Mouse (Mus musculus) liver, postnatal 0 days (tissue): ENCODE data around the gene Celf5. TPM values are rescaled to one million over a fixed set of nuclear protein-coding genes. Genes with fewer than 3 reads are reported as not detected.
A peak's percentile ranks its signal among the peaks of the same experiment; 100 is the strongest.

Experiments
- ATAC-seq: fragments of 200-750 bp; cut with Nextera tagmentation; 2 replicates; pipeline ENCODE4 v1.8.0; 2017; ENCODE audit warnings: mild to moderate bottlenecking, moderate library complexity
- DNase-seq: peaks from one replicate; pipeline ENCODE4 v3.0.0-alpha.2; 2016
- H3K27ac ChIP-seq: fragments of 300-500 bp; sonication (generic); 2 replicates; pipeline ENCODE4 v1.5.1; 2014; ENCODE audit warnings: antibody characterized with exemption, moderate library complexity, mild to moderate bottlenecking, low read depth
- H3K27me3 ChIP-seq: fragments of 300-500 bp; sonication (generic); 2 replicates; pipeline ENCODE4 v1.6.1; 2014; ENCODE audit warnings: low read length, control low read depth, mixed read lengths; ENCODE audit not compliant: insufficient read depth
- H3K36me3 ChIP-seq: fragments of 300-500 bp; sonication (generic); replicated peaks from 2 replicates; pipeline ENCODE4 v1.6.1; 2014; ENCODE audit warnings: mild to moderate bottlenecking, control low read depth, low read length, moderate library complexity, mixed read lengths; ENCODE audit not compliant: insufficient read depth
- H3K4me1 ChIP-seq: fragments of 300-500 bp; sonication (generic); 2 replicates; pipeline ENCODE4 v1.6.1; 2014; ENCODE audit warnings: antibody characterized with exemption, mild to moderate bottlenecking, control low read depth; ENCODE audit not compliant: insufficient read depth
- H3K4me2 ChIP-seq: fragments of 300-500 bp; sonication (generic); 2 replicates; pipeline ENCODE4 v1.6.1; 2014; ENCODE audit warnings: low read depth, mild to moderate bottlenecking, low read length, moderate library complexity, mixed read lengths
- H3K4me3 ChIP-seq: fragments of 300-500 bp; sonication (generic); 2 replicates; pipeline ENCODE4 v1.5.1; 2014; ENCODE audit warnings: low read depth, low read length
- H3K9ac ChIP-seq: fragments of 300-500 bp; sonication (generic); replicated peaks from 2 replicates; pipeline ENCODE4 v1.6.1; 2014; ENCODE audit warnings: mild to moderate bottlenecking, moderate library complexity
- H3K9me3 ChIP-seq: fragments of 300-500 bp; sonication (generic); 2 replicates; pipeline ENCODE4 v1.6.1; 2016; ENCODE audit warnings: mild to moderate bottlenecking, control low read depth, low read length, mixed read lengths
- CTCF ChIP-seq: sonication (generic); IDR thresholded peaks from 2 replicates; pipeline ENCODE4 v1.5.1; 2016; ENCODE audit warnings: antibody characterized with exemption, low read depth
- EP300 ChIP-seq: IDR thresholded peaks from 2 replicates; pipeline ENCODE4 v1.6.1; 2016; ENCODE audit warnings: antibody characterized with exemption, low read depth, mild to moderate bottlenecking
- WGBS: fragments of 180-500 bp; shearing (Covaris S2); extraction: QIAGEN DNeasy Blood & Tissue Kit; methylation state at CpG from one replicate; pipeline ENCODE4 v1.1.7; 2014; ENCODE audit not compliant: insufficient replicate concordance; 5-methylcytosine and 5-hydroxymethylcytosine counted together
- polyA plus RNA-seq: library from polyadenylated mRNA; unstranded; fragments of >200 nt; fragmentation: Nextera tagmentation; extraction: Ambion mirVana; gene quantifications from 2 replicates; pipeline ENCODE4 v1.2.1, GENCODE M21; 2015

Celf5 gene
- polyA plus RNA-seq, 1 experiment from 2014 or later, result not detected

DNA sequence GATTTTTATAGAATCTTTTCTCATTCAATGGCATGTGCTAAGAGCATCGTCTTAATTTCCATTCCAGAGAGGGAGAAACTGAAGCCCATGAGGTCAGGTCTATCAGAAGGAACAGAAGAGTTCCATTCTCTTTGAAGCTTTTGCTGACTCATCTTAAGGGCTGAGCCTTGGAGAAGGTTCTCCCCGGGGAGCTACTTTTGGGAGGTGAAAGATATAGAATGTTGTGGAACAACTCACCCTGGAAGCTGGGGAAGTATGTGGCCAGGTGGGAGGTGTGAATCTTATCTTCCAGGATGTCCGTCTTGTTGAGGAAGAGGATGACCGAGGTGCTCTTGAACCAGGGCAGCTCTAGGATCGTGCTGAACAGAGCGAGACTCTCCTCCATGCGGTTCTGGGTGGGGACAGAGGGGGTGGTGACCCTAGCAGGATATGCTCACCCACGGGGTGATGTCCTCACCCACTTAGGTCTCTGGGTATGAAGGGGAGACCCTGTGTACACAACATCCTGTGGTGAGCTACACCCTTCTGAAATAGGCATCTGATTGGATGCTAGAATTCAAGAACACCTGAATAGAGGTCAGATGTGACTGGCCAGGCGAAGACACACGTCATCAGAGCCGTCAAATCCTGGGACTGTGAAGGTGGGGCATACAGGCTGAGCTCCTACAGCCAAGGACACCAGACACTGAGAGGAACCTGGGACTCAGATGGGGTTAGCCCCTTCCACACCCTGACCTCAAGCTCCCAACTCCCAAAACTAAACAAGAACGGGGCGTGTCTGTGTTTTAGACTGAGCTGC lies 25.4 kb upstream of the Celf5 start:
- Histone ChIP-seq H3K36me3 (peaks cover 6% of the 10 kb centered on the region), H3K9me3 (no peaks in the 10 kb centered on the region), H3K27ac (no peak overlapping the region), H3K4me1 (peaks cover 1% of the 10 kb centered on the region), H3K27me3 (peaks cover 5% of the 10 kb centered on the region; the same call in 1 of the 2 replicates), H3K9ac (no peak overlapping the region), H3K4me2 (no peak overlapping the region), H3K4me3 (no peak overlapping the region)
- no peak for ATAC-seq
- TF ChIP-seq EP300, result no peak
- no peak for TF ChIP-seq CTCF
- no peak for DNase-seq
- WGBS, result 67% methylated on average over 13 of the region's 13 CpGs

DNA sequence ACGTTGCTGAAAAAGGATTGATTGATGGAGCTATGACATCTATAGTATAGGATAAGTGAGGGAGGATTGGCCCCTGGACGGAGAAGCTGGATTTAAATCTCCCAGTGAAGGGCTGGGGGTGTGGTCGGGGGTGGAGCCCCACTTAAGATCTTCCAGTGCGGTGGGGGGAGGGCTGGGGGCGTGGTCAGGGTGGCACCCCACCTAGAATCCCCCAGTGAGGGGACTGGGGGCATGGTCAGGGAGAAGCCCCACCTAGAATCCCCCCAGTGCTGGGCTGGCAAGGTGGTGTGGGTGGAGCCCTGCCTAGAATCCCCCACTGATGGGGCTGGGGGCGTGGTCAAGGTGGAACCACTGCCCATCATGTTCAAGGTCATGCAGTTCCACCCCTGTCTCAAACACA lies 24.6 kb upstream of the Celf5 start:
- no peak for ATAC-seq
- Histone ChIP-seq H3K4me3 (no peak overlapping the region), H3K36me3 (peaks cover 6% of the 10 kb centered on the region), H3K27me3 (no peaks in the 10 kb centered on the region), H3K27ac (no peak overlapping the region), H3K9me3 (no peaks in the 10 kb centered on the region), H3K9ac (no peak overlapping the region), H3K4me2 (no peak overlapping the region), H3K4me1 (peaks cover 7% of the 10 kb centered on the region)
- WGBS, result 52% methylated on average over 6 of the region's 6 CpGs
- TF ChIP-seq CTCF, result no peak
- TF ChIP-seq EP300, result no peak
- DNase-seq, result no peak

DNA sequence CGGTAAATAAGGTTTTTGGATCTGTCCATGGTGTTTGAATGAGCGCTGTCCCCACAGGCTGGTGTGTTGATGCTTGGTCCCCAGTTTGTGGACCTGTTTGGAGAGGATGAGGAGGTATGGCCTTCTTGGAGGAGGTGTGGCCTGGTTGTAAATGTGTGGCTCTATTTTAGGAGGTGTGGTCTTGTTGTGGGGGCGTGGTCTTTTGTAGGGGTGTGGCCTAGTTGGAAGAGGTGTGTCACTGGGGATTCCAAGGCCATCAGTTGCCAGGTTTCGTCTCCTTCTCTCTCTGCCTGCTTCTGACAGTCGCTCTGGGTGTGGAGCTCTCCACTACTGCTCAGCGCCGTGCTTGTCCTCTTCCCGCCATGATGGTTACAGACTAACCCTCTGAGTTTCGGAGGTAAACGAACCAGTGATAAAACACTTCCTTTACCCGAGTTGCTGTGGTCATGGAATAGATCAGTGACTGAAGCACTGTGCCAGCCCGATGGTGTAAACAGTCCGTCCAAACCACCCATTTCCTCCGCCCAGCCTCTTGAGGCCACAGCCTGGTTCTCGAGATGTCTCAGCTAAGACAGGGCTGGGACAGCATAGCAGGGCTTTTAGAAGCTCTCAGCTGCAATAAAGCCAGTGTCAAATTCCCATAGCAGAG lies 22.6 kb upstream of the Celf5 start:
- no peaks in the 10 kb centered on the region for H3K27me3 ChIP-seq
- 75% methylated on average over 15 of the region's 15 CpGs for WGBS
- peaks cover 9% of the 10 kb centered on the region for H3K4me1 ChIP-seq
- no peak overlapping the region for H3K4me3 ChIP-seq
- no peak for DNase-seq
- no peak overlapping the region for H3K27ac ChIP-seq
- H3K9ac ChIP-seq, result no peak overlapping the region
- TF ChIP-seq EP300 (no peak), CTCF (no peak)
- no peak overlapping the region for H3K4me2 ChIP-seq
- ATAC-seq, result no peak
- H3K36me3 ChIP-seq, result peaks cover 6% of the 10 kb centered on the region
- H3K9me3 ChIP-seq, result no peaks in the 10 kb centered on the region

DNA sequence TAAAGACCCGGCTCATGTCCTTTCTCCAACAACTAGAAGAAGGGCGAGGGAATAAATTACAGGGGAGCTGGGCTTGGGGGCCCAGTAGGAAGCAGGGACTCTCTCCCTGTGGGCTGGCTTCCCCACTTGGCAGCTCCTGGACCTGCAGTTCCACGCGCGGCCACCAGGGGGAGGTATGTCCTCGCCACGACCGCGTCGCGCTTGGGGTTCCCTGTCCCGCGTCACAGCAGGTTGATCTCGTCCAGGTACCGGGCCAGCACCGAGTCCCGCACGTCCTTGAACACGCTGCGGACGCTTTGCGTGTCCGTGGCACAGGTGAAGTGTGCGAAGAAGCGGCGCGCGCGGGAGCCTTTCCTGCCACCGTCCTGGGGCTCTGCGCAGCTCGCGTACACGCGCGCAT lies 20.1 kb upstream of the Celf5 start:
- Histone ChIP-seq H3K36me3 (no peaks in the 10 kb centered on the region), H3K4me1 (peaks cover 12% of the 10 kb centered on the region), H3K4me2 (peak overlapping the region; percentile 72), H3K9me3 (no peaks in the 10 kb centered on the region), H3K4me3 (peak overlapping the region; percentile 30), H3K27me3 (no peaks in the 10 kb centered on the region), H3K27ac (no peak overlapping the region), H3K9ac (no peak overlapping the region)
- DNase-seq (peak; percentile 92), ATAC-seq (peak; percentile 55; the same call in 1 of the 2 replicates)
- TF ChIP-seq EP300, result no peak
- TF ChIP-seq CTCF, result peak; percentile 100
- 16% methylated on average over 36 of the region's 36 CpGs for WGBS

DNA sequence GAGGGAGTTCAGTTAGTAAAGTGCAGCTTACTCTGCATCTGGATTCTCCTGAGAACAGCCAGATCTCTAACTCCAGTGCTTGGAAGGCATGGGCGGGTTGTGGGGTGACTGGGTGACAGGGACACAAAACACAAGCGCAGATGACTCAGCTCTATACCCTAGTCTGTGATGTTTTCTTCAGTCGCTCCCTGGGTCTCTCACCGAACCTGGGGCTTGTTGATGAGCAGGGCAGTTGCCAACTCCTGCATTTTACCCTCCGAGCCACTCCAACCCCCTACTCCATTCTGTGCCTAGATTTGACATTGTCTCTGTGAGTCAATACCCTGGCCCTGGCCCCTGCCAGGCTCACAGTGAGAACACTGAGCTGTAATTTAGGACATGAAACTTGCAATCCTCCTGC lies 19.4 kb upstream of the Celf5 start:
- no peak for TF ChIP-seq EP300
- no peak for TF ChIP-seq CTCF
- H3K27me3 ChIP-seq, result no peaks in the 10 kb centered on the region
- no peaks in the 10 kb centered on the region for H3K9me3 ChIP-seq
- WGBS, result 72% methylated on average over 5 of the region's 5 CpGs
- DNase-seq (no peak), ATAC-seq (no peak)
- no peak overlapping the region for H3K27ac ChIP-seq
- no peak overlapping the region for H3K4me2 ChIP-seq
- no peaks in the 10 kb centered on the region for H3K36me3 ChIP-seq
- no peak overlapping the region for H3K4me3 ChIP-seq
- peaks cover 17% of the 10 kb centered on the region for H3K4me1 ChIP-seq
- H3K9ac ChIP-seq, result no peak overlapping the region

DNA sequence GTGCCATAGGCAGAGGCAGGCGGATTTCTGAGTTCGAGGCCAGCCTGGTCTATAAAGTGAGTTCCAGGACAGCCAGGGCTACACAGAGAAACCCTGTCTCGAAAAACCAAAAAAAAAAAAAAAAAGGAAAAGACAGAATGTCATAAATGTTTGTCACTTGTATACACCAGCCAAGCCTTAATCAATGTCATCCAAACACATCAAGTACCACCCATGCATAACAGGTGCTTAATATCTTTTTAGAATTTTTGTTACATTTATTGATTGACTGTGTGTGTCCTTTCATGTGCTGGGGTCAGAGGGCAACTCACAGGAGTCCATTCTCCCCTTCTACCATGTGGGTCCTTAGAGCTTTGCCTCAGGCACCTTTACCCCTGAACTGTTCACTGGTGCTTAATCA lies 17.5 kb upstream of the Celf5 start, which contains the start of gene S1pr4:
S1pr4 (minus strand) TSS at position 101 of the 400 bp plus-strand sequence.
- Histone ChIP-seq H3K9ac (peak within 1 kb of the TSS; percentile 71), H3K4me1 (peaks cover 23% of the 10 kb centered on the region), H3K36me3 (no peaks in the 10 kb centered on the region), H3K4me2 (peak within 1 kb of the TSS; percentile 74), H3K9me3 (no peaks in the 10 kb centered on the region), H3K27ac (peak within 1 kb of the TSS; percentile 80), H3K27me3 (no peaks in the 10 kb centered on the region), H3K4me3 (peak within 1 kb of the TSS; percentile 74)
- 74% methylated on average over 2 of the region's 3 CpGs for WGBS
- no peak for DNase-seq
- no peak for ATAC-seq
- TF ChIP-seq CTCF (no peak), EP300 (no peak)
